Mouse (Mus musculus) liver, adult 2 months (tissue): Measurements from ENCODE around the gene Rbm38.

Experiments
- CTCF ChIP-seq: fragments of 200-500 bp; IDR thresholded peaks from 2 replicates; pipeline ENCODE4 v1.5.1; 2011; ENCODE audit warnings: low read depth, low read length, control low read depth
- POLR2A ChIP-seq: fragments of 200-500 bp; IDR thresholded peaks from 2 replicates; pipeline ENCODE4 v1.6.1; 2011; ENCODE audit warnings: low read length, control low read depth; ENCODE audit not compliant: insufficient read depth; ENCODE audit errors: extremely low read depth

- TF ChIP-seq CTCF (no peak), POLR2A (no peak)
Measured at GRCm38 (mm10) chr2:173052881-173053280, 32.6 kb downstream of the Rbm38 start.
